Mouse (Mus musculus) megakaryocyte progenitor cell, adult 5-6 weeks (primary cell): ENCODE data around the gene Rrbp1. TPM values are rescaled to one million over a fixed set of nuclear protein-coding genes. Genes with fewer than 3 reads are reported as not detected.

Experiments used
- ATAC-seq: replicated peaks from 2 replicates; pipeline ENCODE4 v1.8.0; 2016; ENCODE audit warnings: mild to moderate bottlenecking, moderate TSS enrichment, inconsistent platforms; ENCODE audit not compliant: poor library complexity
- total RNA-seq, 2 experiments: library from RNA; stranded (forward) in 1 of 2; stranded (reverse) in 1 of 2; fragments of 157-497, 149-512 nt in 1 of 2; fragments of 200-1000 nt in 1 of 2; gene quantifications; 2 replicates each; pipeline versions ENCODE4 v1.2.3 to v1.2.4; 2015 to 2017

Rrbp1 gene
- total RNA-seq, 2 experiments from 2014 or later, result 187 to 204 TPM

DNA sequence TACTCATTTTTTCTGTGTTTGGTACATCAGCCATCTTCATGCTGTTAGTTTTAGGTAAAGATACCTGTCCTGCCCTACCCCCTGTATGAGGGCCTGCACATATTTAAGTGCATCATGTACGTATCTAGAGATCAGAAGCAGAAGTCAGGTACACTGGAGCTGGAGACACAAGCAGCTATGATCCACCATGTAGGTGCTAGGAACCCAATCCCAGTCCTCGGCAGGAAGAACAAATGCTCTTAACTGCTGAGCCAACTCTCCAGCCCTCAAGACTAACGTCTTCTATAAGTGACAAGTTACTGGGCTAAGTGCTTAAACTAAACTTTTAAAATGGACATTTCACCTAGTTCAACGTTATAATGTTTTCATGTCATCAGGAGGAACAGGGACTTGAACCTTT lies 3.9 kb downstream of the Rrbp1 start:
- ATAC-seq, result no peak

- no peak for ATAC-seq
These were observed 4.4 kb downstream of the Rrbp1 start for GRCm38 (mm10) chr2:144006686-144007085.

GRCm38 (mm10) chr2:144005166-144005955 lies 5.7 kb downstream of the Rrbp1 start:
- no peak for ATAC-seq

- ATAC-seq, result no peak
These were observed 7.5 kb downstream of the Rrbp1 start for GRCm38 (mm10) chr2:144003544-144003943.

- no peak for ATAC-seq
These were observed 8.7 kb downstream of the Rrbp1 start for GRCm38 (mm10) chr2:144002229-144002984.

DNA sequence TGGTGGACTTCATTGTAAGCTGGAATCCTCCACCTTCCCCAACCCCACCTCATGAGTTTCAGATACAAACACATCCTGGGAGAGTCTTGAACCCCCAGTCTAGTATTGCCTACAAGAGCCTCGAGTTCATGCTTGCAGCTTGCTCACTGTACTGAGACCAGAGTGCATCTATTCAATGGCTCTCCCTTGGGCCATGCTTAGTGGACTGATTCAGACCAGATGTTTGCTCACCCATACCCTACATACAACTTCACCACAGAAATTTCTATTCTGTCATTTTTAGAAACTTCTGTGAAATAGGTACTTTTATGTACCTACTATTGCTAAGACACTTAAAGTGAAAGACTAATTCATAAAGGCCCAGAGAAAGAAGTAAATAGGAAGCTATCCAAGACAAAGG lies 18.1 kb downstream of the Rrbp1 start:
- ATAC-seq, result no peak

DNA sequence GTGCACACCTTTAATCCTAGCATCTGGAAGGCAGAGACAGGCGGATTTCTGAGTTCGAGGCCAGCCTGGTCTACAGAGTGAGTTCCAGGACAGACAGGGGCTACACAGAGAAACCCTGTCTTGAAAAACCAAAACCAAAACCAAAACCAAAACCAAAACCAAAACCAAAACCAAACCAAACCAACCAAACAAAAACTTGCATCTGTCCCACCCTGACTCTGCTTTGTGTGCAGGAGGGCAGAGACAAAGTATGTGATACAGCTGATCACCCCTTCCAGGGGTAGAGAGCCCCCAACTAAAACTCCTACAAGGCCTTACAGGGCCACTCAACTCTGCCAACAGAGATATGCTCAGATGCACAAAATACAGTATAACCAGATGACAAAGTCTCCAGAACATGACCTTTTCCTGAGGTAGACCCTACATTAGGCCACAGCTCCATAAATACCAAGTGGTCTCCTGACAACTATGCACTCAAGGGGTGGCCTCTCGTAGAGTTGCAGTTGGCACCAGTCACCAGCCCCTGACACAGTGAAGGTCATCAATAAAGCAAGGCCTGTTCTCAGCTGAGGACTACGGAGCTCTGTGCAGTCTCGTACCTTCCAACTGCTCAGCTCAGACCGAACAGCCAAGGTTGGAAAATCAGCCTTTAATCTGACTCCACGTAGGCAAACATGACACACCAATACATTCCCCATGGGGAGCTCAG lies 18.9 kb downstream of the Rrbp1 start:
- ATAC-seq, result no peak

- ATAC-seq, result peak; percentile 14; the same call in 1 of the 2 replicates
These were observed 20.1 kb downstream of the Rrbp1 start for GRCm38 (mm10) chr2:143990997-143991396.

DNA sequence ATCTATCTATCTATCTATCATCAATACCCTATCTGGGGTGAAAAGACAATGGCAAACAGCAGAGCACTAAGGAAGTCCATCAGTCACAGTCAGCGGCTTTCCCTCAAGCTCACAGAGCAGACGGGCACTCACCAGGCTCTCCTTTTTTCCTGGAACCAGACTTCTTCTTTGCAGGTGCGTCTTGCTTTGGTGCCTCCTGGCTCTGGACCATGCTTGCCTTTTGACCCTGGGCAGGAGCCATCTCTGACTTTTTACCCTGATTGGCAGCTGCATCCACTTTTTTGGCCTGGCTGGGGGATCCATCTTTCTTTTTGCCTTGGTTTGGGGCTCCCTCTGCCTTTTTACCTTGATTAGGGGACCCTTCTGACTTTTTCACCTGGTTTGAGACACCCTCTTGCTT lies 23.0 kb downstream of the Rrbp1 start:
- ATAC-seq, result no peak

DNA sequence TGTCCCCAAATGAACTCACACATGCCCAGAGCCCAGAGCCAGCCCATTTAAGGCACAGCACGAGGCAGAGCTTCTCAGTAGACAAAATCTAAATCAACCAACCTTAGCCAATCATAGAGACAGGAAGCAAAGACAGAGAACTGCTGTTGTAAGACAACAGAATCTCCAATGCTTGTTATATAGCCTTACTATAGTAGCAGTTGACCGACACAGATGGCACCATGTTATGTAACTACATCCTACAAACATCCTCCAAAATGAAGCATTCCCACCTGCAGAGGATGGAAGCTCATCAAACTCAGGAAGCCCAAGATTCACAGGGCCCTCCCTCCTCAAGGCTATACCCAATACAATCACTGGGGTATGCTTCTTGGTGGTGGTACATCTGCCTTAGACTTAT lies 23.6 kb downstream of the Rrbp1 start:
- peak; percentile 16; the same call in 1 of the 2 replicates for ATAC-seq

DNA sequence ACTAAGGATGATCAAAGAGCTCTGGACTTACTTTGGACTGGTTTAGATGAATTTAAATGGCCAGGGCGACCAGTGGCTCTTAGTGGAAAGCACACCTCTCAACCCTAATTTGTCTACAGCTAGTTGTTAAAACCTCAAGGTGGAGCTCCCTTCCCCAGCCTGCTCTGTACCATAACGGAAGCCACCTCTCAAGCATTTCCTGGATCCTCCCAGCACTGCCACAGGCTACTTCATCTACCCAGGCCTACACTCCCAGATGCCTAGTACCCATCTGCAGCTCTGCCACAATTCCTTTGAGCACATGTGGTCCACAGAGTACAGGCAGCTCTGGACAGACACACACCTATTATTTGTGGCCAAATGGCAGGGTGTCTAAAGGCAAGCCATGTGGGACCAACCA lies 27.6 kb downstream of the Rrbp1 start:
- no peak for ATAC-seq

GRCm38 (mm10) chr2:143982901-143983300 lies 28.2 kb downstream of the Rrbp1 start:
- no peak for ATAC-seq

DNA sequence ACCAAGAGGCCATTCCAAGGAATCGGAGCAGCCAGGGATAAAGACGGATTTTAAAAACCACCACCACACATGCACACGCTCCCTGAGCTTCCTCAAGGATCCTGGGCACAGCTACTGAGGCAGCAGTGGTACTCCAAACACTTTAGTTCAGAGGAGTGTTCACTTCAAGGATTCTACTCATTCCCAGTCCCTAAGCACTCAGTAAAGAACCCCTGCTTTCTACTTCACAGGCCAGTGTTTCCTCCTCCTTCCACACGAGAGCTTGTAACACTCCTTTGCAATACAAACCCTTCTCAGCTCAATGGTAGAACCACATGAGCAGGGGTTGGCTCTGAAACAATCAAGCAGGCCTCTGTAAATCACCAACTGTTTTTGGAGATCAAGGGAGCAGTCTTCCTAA lies 28.9 kb downstream of the Rrbp1 start:
- no peak for ATAC-seq

- peak; percentile 78 for ATAC-seq
These were observed 30.2 kb downstream of the Rrbp1 start for GRCm38 (mm10) chr2:143980781-143981398.

DNA sequence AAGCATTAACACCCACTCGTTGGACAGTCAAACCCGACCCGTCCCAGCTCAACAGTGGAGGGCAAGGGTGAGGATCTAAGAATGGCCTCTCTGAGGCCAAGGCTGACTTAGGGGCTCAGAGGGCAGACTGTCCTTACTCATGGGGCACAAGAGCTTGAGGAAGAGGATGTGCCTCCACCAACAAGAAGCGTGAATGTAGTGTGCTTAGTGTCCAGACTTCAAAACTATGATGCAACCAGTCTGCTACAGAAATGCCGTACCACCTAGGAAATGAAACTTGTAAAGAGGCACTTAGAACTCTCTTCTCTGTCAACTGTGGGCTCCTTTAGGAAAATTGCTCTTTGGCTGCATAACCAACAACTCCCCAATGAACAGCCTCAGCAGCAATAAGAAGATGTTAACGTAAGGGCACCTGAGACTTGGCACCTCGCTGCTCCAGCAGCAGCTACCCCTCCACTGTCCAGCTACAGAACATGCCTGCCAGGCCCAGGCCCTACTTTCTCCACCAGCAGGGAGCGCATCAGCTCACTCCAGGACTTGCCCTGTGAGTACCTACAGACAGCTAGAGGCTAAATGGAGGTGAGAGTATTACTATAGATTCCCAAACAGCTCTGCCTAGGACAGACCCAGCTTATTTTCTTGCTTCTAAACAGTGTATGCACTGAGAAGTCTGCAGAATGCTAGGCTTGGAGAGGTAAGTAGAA lies 32.5 kb downstream of the Rrbp1 start:
- peak; percentile 59 for ATAC-seq

DNA sequence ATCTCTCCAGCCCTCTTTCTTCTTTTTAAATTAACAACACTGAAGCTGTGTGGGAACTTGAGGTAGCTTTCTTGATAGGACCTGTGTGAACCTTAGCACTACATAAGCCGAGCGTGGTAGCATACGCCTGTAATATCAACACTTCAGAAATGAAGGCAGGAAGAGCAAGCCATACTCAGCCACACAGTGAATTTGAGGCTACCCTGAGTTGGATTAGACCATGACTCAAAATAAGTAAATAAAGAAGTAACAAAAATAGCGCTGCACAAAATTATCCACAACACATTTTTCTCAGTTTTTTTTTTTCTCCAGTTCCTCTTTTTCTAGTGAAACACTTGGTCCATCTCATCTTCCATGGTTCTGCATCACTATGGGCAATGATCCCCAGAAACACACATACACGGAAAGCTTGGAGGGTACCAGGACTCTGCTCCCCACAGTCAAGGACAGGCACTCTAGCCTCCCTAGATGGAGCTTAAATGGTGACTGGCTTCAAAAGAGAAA lies 35.9 kb downstream of the Rrbp1 start:
- no peak; the same call in 1 of the 2 replicates for ATAC-seq

- ATAC-seq, result no peak
These were observed 37.9 kb downstream of the Rrbp1 start for GRCm38 (mm10) chr2:143973161-143973560.

GRCm38 (mm10) chr2:143971887-143972286 lies 39.2 kb downstream of the Rrbp1 start:
- no peak for ATAC-seq

GRCm38 (mm10) chr2:143970841-143971240 lies 40.2 kb downstream of the Rrbp1 start:
- no peak for ATAC-seq

DNA sequence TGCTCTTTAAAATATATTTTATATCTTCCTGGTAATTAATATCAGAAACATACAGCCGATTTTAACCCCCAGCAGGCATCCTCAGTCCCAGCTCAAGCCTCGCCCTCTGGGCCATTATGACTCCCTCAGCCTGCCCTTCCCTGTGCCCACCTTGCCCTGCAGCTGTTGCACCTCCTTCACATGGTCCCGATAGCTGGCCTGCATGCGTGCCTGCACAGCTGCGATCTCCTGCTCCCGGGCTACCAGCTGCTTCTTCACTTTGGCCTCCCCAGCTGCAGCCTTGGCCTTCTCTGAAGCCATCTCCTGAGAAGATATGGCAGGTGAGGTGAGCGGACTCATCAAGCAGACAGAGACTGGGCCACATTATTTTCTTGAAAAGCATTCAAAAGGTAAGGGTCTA lies 41.8 kb downstream of the Rrbp1 start:
- no peak for ATAC-seq
